Mouse (Mus musculus) heart, postnatal 25 days (tissue): ENCODE data around the gene Ap1m2. TPM values are rescaled to one million over a fixed set of nuclear protein-coding genes. Genes with fewer than 3 reads are reported as not detected.
"Not testable (repeated sequence)": the region's sequence is repeated elsewhere in the genome, so short reads cannot be mapped to it uniquely, and the experiment has no call there.

Source experiments
- DNase-seq: peaks from one replicate; pipeline ENCODE4 v3.0.0; 2022; ENCODE audit warnings: low spot score
- intact Hi-C: fragments of 180-260 bp; cut with DNase I; formaldehyde crosslinking; loops from one replicate; pipeline ENCODE4 v1.15.1; 2025
- total RNA-seq, 2 experiments: library from RNA; stranded (reverse); gene quantifications; 2 replicates each; pipeline ENCODE4 v1.2.3; 2021

Ap1m2 gene
- total RNA-seq, 2 experiments from 2014 or later = not detected

DNA sequence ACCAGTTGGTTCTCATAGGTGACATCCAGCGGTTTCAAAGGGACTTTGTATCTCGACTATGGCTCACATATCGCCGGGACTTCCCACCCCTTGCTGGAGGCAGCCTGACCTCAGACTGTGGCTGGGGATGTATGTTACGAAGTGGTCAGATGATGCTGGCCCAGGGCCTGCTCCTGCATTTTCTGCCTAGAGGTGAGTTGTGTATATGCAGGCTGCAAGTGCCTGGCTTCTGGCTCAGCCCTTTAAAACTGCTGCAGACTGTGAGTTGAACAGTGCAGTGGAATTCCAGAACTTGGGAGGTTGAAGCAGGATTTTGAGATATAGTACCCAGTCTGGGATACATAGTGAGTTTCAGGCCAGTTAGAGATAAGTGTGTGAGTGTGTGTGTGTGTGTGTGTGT, 45.2 kb downstream of the Ap1m2 start:
- no peak for DNase-seq
- intact Hi-C loops = no loop called here

DNA sequence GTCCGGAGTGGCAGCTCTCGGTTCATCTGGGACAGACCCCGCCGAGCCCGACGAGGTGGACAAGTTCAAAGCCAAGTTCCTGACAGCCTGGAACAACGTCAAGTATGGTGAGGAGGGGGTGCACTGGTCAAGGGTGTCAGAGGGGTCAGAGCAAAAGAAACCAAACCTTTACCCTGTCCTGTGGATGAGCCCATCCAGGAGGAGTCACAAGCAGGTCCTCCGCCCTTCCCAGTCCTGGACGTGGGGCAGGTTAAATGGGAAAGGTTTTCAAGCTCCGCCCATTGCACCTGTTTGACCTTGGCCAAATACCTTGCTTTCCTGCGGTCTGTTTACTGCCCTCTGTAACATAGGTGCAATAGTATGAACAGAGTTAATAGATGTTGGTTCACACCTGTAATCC, 46.5 kb downstream of the Ap1m2 start:
- intact Hi-C loops = loop anchor here (2.0 kb wide), 1 partner anchor 21 kb away; the partner anchor contains the start of gene Kri1
- no peak for DNase-seq

DNA sequence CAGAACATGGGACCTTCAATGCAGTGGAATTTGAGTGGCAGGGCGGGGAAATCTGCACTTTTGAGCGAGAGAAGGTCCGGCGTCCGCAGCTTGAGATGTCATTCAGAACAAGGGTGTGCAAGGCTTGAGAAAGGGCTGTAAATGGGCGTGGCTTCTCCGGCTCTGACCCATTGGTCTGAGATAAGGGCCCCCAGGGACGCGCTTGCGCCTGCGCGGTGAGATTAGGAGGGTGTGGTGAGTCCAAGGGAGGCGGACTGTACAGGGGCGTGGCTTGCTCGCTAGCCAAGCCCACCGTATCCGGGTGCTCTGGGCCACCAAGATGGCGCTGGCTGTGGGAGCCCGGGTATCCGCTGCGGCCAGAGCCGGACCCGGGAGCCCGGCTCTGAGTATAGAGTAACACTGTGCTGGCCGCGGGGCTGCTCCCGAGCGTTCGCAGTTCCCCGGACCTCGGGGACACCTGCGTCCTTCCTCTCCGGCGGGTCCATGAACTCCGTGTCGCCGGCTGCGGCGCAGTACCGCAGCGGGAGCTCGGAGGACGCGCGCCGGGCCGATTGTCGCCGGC, 47.1 kb downstream of the Ap1m2 start, which contains the start of gene Atg4d:
Atg4d (plus strand) TSS at position 294 of the 562 bp plus-strand sequence.
- peak; percentile 99 for DNase-seq
- intact Hi-C loops = loop anchor here (2.0 kb wide), 1 partner anchor 22 kb away; the partner anchor contains the start of gene Kri1

DNA sequence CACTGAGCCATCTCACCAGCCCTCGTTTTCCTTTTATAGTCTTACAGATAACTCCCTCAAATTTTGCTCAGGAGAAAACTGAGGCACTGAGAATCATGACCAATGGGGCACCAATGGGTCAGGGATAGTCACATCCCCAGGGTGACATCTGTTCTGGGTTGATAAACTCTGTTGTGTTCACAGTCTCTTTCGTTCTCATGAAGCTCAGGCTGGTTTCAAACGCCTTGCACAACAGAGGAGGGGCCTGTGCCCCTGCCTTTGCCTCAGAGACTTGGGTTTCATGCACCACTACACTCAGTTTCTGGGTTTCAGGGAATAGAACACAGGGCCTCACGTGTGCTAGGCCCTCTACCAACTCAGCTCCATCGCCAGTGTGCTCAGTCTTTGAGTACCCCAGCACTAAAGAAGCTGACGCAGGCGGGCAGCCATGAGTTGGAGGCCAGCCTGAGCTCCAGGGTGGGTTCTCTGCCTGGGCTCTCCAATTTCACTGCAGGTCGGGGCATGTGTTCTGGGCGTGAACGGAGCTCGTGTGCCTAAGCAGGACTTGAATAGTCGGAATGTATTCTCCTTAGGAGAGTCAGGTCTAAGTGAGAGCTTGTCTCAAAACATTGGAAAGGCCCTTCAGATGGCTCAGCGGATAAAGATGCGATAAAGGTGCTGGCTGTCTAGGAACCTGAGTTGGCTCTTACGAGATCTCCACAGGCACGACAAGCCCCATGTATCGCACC, 47.7 kb downstream of the Ap1m2 start:
- intact Hi-C loops = loop anchor here (2.0 kb wide), 1 partner anchor 22 kb away; the partner anchor contains the start of gene Kri1
- DNase-seq = no peak

DNA sequence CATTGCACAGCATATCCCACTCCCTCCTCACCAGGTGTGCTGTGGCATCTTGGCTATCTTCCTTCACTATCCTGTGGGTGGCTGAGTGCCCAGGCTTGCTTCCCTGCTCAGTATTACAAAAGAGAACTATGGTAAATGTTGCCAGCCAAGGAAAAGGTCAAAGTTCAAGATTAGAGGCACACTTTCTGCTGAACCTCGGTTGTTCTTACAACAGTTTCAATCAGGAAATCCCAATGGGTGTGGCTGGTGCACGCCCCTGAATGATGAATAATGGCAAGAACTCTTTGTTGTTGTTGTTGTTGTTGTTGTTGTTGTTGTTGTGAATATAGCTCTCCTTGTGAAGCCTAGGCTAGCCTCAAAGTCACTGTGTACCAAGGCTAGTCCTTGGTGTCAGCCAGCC, 50.3 kb downstream of the Ap1m2 start:
- intact Hi-C loops = no loop called here
- no peak for DNase-seq

DNA sequence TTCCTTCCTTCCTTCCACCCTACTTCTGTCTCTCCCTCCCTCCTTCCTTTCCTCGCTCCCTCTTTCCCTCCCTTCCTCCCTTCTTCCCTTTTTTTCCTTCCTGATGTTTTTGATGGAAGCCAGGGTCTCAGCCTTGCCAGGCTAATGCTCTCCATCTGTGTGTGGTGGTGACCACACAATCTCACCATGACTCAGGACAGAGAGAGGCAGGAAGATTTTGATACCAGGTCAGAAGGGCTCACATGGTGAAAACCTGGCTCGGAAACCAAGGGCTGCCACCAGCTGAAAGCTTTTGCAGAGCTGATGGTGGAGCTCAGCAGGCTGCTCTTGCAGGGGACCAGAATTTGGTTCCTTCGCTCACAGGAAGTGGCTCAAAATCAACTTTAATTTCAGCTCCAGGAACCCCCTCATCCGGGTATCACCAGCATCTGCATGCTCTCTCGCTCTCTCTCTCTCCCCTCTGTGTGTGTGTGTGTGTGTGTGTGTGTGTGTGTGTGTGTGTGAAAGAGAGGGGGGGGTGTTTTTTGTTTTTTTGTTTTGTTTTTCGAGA, 51.6 kb downstream of the Ap1m2 start:
- no peak for DNase-seq
- intact Hi-C loops = no loop called here

DNA sequence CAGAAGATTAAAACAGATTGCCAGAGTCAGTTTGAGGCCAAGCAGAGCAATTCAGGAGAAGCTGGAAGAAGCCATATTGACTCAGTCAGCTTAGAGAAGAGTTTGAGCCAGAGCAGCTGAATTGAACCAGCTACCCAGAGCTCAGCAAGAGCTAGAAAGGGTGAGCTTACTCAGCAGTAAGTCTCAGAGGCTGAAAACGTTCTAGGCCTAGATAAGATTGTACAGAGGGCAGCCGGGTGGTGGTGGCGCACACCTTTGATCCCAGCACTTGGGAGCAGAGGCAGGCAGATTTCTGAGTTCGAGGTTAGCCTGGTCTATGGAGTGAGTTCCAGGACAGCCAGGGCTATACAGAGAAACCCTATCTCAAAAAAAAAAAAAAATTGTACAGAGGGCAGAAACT, 55.8 kb downstream of the Ap1m2 start:
- intact Hi-C loops, DNase-seq: not testable (repeated sequence)

DNA sequence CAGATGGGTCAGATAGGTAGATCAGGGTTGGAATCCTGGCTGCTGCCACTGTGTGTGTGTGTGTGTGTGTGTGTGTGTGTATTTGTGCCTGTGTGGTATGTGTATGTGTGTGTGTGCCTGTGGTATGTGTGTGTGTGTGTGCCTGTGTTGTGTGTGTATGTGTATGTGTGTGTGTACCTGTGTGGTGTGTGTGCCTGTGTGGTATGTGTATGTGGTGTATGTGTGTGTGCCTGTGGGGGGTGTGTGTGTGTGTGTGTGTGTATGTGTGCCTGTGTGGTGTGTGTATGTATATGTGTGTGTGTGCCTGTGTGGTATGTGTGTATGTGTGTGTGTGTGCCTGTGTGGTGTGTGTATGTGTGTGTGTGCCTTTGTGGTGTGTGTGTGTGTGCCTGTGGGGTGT, 57.4 kb downstream of the Ap1m2 start:
- DNase-seq = no peak
- intact Hi-C loops = no loop called here

DNA sequence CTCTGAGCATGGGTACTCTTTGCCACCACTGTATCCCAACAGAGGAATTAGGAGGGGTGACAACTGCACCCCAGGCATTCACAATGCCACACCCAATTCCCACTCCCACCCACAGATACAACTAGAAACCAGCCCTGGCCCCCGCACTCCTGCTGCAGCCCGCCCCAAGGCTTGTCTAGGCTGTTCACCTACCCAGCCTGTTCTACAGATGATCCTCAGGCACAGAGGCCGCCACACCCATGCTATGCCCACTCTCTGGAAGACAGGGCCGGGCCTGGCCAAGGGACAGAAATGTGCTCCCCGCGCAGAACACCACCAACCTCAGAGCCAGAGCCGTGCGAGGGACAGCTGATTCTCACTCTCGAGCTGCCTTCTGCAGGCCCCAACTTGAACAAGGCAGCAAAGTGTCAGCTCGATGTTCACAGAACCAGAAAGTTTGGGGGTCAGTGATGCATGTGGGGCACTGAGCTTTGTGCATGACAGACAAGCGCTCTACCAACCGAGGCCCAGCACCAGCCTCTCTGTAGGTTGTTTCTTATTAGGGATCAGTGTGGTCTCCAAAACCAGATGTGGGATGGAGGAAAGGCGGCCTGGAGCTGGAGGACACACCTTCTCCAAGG, 60.9 kb downstream of the Ap1m2 start:
- intact Hi-C loops = no loop called here
- no peak for DNase-seq

DNA sequence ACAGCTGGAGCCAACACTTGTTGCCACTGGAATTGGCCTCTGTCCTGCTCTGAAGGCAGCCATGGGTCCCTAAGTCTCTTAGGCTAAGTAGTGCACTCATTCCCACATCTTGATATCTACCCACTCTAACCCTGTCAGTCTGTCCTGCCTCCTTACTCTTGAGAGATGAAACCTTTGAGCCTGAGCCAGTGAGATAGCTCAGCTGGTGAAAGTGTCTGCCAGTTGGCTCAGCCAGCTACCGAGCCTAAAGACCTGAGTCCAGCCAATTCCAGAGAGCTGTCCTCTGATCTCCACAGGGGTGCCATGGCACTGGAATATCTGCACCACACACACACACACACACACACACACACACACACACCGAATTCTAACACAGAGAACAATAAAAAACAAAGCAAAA, 61.6 kb downstream of the Ap1m2 start:
- intact Hi-C loops = no loop called here
- DNase-seq = no peak

DNA sequence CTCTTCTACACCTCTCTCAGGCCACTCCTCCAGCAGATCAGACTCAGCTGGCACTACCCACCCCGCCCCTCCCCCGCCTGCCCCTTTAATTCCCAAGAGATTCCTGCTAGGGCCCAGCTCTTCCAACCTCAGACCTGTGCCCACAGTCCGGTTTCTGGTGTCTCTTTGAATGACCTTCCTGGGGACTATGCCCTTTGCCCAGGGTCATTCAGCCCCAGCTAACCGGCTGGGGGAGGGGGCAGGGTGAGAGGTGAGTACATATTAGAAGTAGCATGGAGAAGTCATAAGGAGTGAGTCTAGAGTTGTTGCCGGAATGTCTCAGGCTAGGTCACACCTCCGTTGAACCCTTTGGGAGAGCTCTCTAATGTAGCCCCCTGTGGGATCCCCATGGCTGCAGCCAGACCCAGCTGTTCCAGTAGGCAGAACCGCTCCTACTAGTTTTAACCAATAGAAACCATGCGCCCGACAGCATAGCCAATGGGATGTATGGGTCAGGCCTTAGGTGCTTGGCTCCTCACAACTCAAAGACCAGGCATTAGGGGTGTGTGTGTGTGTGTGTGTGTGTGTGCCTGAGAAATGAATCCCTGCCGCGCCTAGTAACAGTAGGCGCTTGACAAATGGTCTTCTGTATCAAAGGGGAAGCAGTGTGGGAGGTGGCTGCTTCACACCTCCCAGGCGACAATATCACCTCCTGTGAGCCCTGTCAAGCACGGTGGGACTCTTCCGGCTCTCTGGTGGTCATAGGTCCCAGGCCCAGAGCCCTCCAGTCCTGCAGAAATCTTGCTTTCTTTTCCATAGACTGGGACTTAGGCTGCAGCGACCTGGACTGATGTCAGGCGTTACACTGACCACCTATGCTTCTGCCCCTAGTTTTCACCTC, 62.3 kb downstream of the Ap1m2 start:
- intact Hi-C loops = no loop called here
- DNase-seq = no peak

DNA sequence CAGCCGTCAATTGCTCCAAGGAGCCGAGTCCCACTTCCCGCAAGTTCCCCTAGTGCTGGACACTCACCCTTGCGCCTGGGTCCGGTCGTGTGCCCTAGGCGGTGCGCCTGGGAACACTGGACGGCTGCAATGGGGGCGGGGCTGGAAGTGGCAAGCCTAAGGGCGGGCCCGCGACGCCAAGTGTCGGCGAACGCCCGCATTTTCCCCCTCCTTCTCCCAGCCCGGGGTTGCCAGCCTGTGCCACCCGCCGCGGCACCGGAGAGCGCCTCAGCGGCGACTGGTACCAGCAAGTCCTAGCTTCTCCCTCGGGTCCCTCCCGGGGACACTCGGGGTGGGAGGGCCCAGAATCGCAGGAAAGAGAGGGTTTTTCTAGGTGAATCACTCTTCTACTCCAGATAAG, 63.8 kb downstream of the Ap1m2 start, which contains the start of gene S1pr5:
S1pr5 (minus strand) TSS at position 118 of the 400 bp plus-strand sequence.
- intact Hi-C loops = no loop called here
- DNase-seq = no peak

DNA sequence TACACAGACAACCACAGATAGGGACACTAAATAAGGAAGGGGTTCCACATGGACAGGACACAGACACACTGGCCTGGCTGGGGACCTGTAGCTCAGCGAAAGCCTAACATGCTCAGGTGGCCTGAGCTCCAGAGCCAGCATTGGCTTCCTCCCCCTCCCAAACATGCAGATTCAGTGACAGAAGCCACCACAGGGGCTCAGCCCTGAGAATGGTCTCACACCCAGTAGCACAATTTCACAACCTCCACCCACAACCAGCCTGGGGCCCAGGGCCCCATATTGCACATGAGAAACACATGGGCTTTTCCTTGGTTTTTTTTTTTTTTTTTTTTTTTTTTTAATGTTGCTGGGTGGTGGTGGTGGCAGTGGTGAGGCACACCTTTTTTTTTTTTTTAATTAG, 65.8 kb downstream of the Ap1m2 start:
- intact Hi-C loops = no loop called here
- DNase-seq = no peak

DNA sequence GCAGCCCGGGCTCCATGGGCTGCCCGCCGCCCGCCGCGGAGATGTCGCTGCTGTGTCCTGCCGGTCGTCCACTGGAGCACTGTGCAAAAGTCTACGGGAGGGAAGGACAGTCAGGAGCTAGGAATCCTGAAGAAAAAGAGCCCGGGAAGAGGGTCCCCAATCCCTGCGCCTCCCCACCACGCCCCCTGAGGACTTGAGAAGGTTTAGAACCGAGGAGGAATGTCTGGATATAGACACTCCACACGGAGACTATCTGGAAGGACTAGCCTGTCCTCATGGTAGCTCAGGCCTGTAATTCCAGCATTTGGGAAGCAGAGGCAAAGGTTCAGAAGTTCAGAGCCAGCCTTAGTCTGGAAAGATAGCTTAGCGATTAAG, 67.0 kb downstream of the Ap1m2 start:
- intact Hi-C loops = no loop called here
- no peak for DNase-seq

DNA sequence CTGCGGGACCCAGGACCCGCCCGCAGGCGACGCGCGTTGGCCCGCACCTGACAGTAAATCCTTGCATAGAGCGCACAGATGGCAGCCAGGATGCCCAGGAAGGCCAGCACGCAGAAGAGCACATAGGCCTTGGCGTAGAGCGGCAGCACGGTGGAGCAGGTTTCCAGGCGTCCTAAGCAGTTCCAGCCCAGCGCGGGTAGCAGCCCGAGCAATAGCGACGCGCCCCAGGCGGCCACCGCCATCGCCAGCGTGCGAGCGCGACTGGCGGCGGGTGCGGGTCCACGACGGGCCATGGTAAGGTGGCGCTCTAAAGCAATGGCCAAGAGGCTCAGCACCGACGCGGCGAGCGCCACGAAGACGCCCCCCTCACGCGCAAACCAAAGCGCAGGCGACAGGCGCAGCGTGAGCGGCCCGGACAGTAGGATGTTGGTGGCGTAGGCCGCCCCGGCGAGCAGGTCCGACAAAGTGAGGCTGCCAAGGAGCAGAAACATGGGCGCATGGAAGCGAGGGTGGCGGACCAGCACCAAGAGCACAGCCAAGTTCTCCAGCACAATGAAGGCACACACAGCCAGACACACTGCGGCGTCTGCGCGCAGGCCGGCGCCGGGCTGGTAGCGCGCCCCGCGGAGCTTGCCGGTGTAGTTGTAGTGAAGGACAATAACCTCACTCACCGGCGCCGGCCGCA, 67.6 kb downstream of the Ap1m2 start:
- DNase-seq = no peak
- intact Hi-C loops = loop anchor here (5.0 kb wide), 2 partner anchors 48 to 118 kb away; partner anchors contain the start of gene Cdkn2d
